Mouse (Mus musculus): ENCODE measurements around the gene Tmed2.

DNA sequence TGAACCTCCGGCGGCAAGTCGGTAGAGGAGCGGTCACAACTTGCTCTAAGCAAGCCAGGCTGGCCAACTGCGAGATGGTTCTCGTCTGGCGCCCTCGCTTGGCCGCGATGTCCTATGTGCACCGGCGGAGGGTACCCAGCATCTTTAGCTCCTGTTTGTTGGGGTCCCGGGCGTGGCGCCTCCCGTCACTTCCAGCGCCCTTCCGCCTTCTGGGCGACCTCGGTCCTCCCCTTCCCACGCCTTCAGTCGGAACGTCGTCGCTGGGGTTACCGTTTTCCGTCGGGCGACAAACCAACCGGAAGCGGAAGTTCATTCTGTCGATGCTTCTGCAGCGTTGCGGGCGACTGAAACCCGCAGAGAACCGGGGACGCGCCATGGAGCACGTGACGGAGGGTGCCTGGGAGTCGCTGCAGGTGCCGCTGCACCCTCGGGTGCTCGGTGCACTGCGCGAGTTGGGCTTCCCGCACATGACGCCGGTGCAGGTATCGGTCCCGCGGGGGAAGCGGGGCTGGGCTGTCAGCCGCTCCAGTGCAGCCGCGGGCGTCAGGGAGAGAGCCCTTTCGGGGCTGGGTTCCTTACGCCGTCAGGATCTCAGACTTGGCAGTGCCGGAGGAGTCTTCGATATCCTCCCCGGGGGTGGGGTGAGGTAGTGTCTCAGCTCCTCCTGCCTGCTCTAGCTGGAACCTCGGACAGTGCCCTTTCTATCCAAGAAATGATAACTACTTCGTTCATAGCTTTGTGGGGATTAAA lies 12.2 kb downstream of the Tmed2 start, which contains the start of gene Ddx55:
- no peak for TF ChIP-seq TAL1 (IDR thresholded peaks at IDR 0.05; ENCODE audit: low read length)
- TF ChIP-seq GATA1 (IDR thresholded peaks at IDR 0.05; ENCODE audit: low read length), result no peak
